Mouse (Mus musculus) adipocyte (in vitro differentiated cells): ENCODE results near the gene Kank1.

ENCODE experiments used
- DNase-seq: peaks from one replicate; pipeline ENCODE4 v3.0.0-alpha.2; 2016; ENCODE audit warnings: low spot score

The Kank1 gene

GRCm38 (mm10) chr19:25370428-25370827 is 133.7 kb downstream of the Kank1 start:
- DNase-seq, result no peak

GRCm38 (mm10) chr19:25372794-25373193 is 136.0 kb downstream of the Kank1 start:
- no peak for DNase-seq

- no peak for DNase-seq
These were observed 136.8 kb downstream of the Kank1 start for GRCm38 (mm10) chr19:25373594-25373993.

GRCm38 (mm10) chr19:25374191-25374590 is 137.4 kb downstream of the Kank1 start:
- no peak for DNase-seq

GRCm38 (mm10) chr19:25374926-25375325 is 138.2 kb downstream of the Kank1 start:
- DNase-seq, result peak; percentile 91

GRCm38 (mm10) chr19:25376871-25377270 is 140.1 kb downstream of the Kank1 start:
- DNase-seq, result no peak

- DNase-seq, result no peak
These were observed 143.9 kb downstream of the Kank1 start for GRCm38 (mm10) chr19:25380675-25381074.

- DNase-seq, result no peak
These were observed 145.2 kb downstream of the Kank1 start for GRCm38 (mm10) chr19:25381972-25382371.

- DNase-seq, result no peak
These were observed 145.7 kb downstream of the Kank1 start for GRCm38 (mm10) chr19:25382494-25382893.

GRCm38 (mm10) chr19:25383386-25384146 is 146.8 kb downstream of the Kank1 start:
- DNase-seq, result no peak

GRCm38 (mm10) chr19:25385981-25386380 is 149.2 kb downstream of the Kank1 start:
- DNase-seq, result no peak

- no peak for DNase-seq
These were observed 150.1 kb downstream of the Kank1 start for GRCm38 (mm10) chr19:25386679-25387470.

GRCm38 (mm10) chr19:25387902-25388301 is 151.1 kb downstream of the Kank1 start:
- DNase-seq, result no peak

GRCm38 (mm10) chr19:25392135-25392534 is 155.4 kb downstream of the Kank1 start:
- DNase-seq, result no peak

- no peak for DNase-seq
These were observed 158.3 kb downstream of the Kank1 start for GRCm38 (mm10) chr19:25395035-25395434.

- DNase-seq, result no peak
These were observed 160.0 kb downstream of the Kank1 start for GRCm38 (mm10) chr19:25396709-25397266.

- DNase-seq, result peak; percentile 21
These were observed 162.9 kb downstream of the Kank1 start for GRCm38 (mm10) chr19:25399511-25400211.

- DNase-seq, result no peak
These were observed 163.6 kb downstream of the Kank1 start for GRCm38 (mm10) chr19:25400212-25400913.

- no peak for DNase-seq
These were observed 164.7 kb downstream of the Kank1 start for GRCm38 (mm10) chr19:25401521-25401920.

GRCm38 (mm10) chr19:25404163-25404562 is 167.4 kb downstream of the Kank1 start:
- DNase-seq, result no peak

- no peak for DNase-seq
These were observed 169.2 kb downstream of the Kank1 start for GRCm38 (mm10) chr19:25405987-25406386.
